Mouse (Mus musculus): Measurements from ENCODE around the gene Daglb. TPM values are rescaled to one million over a fixed set of nuclear protein-coding genes. Genes with fewer than 3 reads are reported as not detected.

The Daglb gene
- polyA plus RNA-seq, 1 experiment from 2014 or later, result 11.3 TPM

GRCm38 (mm10) chr5:143504453-143504852 lies 40.1 kb downstream of the Daglb start:
- Histone ChIP-seq H3K4me1 (peaks cover 22% of the 10 kb centered on the region), H3K9ac (no peak overlapping the region), H3K4me2 (replicated peaks) (no peak overlapping the region), H3K27ac (no peak overlapping the region), H3K27me3 (no peaks in the 10 kb centered on the region), H3K36me3 (peaks cover 58% of the 10 kb centered on the region), H3K9me3 (no peaks in the 10 kb centered on the region), H3K4me3 (no peak overlapping the region)
- ATAC-seq (ENCODE audit: insufficient number of reproducible peaks, insufficient read depth, low FRiP score, low TSS enrichment), result no peak
- WGBS, result 69% methylated on average over 3 of the region's 3 CpGs

- no peaks in the 10 kb centered on the region for H3K9me3 ChIP-seq
- H3K4me3 ChIP-seq, result no peak overlapping the region
- H3K36me3 ChIP-seq, result peaks cover 52% of the 10 kb centered on the region
- H3K4me2 ChIP-seq (replicated peaks), result no peak overlapping the region
- no peak for ATAC-seq (ENCODE audit: insufficient number of reproducible peaks, insufficient read depth, low FRiP score, low TSS enrichment)
- WGBS, result 88% methylated on average over 8 of the region's 8 CpGs
- no peaks in the 10 kb centered on the region for H3K27me3 ChIP-seq
- peaks cover 28% of the 10 kb centered on the region for H3K4me1 ChIP-seq
- no peak overlapping the region for H3K27ac ChIP-seq
- no peak overlapping the region for H3K9ac ChIP-seq
Observed at GRCm38 (mm10) chr5:143505056-143505455, 40.7 kb downstream of the Daglb start.

GRCm38 (mm10) chr5:143505545-143505944 lies 41.2 kb downstream of the Daglb start:
- 83% methylated on average over 7 of the region's 7 CpGs for WGBS
- Histone ChIP-seq H3K9ac (no peak overlapping the region), H3K4me2 (replicated peaks) (no peak overlapping the region), H3K4me1 (peaks cover 32% of the 10 kb centered on the region), H3K27me3 (no peaks in the 10 kb centered on the region), H3K27ac (no peak overlapping the region), H3K4me3 (no peak overlapping the region), H3K36me3 (peaks cover 56% of the 10 kb centered on the region), H3K9me3 (no peaks in the 10 kb centered on the region)
- no peak for ATAC-seq (ENCODE audit: insufficient number of reproducible peaks, insufficient read depth, low FRiP score, low TSS enrichment)

- H3K9me3 ChIP-seq, result no peaks in the 10 kb centered on the region
- H3K36me3 ChIP-seq, result peaks cover 61% of the 10 kb centered on the region
- H3K4me1 ChIP-seq, result peaks cover 35% of the 10 kb centered on the region
- H3K27me3 ChIP-seq, result no peaks in the 10 kb centered on the region
- H3K9ac ChIP-seq, result no peak overlapping the region
- H3K4me3 ChIP-seq, result no peak overlapping the region
- no peak for ATAC-seq (ENCODE audit: insufficient number of reproducible peaks, insufficient read depth, low FRiP score, low TSS enrichment)
- no peak overlapping the region for H3K4me2 ChIP-seq (replicated peaks)
- WGBS, result 71% methylated on average over 9 of the region's 9 CpGs
- H3K27ac ChIP-seq, result peak overlapping the region; percentile 25; the same call in 1 of the 2 replicates
Observed at GRCm38 (mm10) chr5:143509294-143509693, 44.9 kb downstream of the Daglb start.

GRCm38 (mm10) chr5:143509737-143510136 lies 45.4 kb downstream of the Daglb start:
- Histone ChIP-seq H3K4me3 (no peak overlapping the region), H3K9me3 (no peaks in the 10 kb centered on the region), H3K36me3 (peaks cover 61% of the 10 kb centered on the region), H3K27ac (no peak overlapping the region), H3K4me1 (peaks cover 35% of the 10 kb centered on the region), H3K27me3 (no peaks in the 10 kb centered on the region), H3K4me2 (replicated peaks) (no peak overlapping the region), H3K9ac (no peak overlapping the region)
- WGBS, result 73% methylated on average over 11 of the region's 11 CpGs
- ATAC-seq (ENCODE audit: insufficient number of reproducible peaks, insufficient read depth, low FRiP score, low TSS enrichment), result no peak

- WGBS, result 87% methylated on average over 4 of the region's 4 CpGs
- no peak for ATAC-seq (ENCODE audit: insufficient number of reproducible peaks, insufficient read depth, low FRiP score, low TSS enrichment)
- Histone ChIP-seq H3K4me2 (replicated peaks) (no peak overlapping the region), H3K9ac (no peak overlapping the region), H3K9me3 (no peaks in the 10 kb centered on the region), H3K27me3 (no peaks in the 10 kb centered on the region), H3K36me3 (peaks cover 64% of the 10 kb centered on the region), H3K27ac (no peak overlapping the region), H3K4me3 (no peak overlapping the region), H3K4me1 (peaks cover 35% of the 10 kb centered on the region)
Observed at GRCm38 (mm10) chr5:143511577-143511976, 47.2 kb downstream of the Daglb start.

GRCm38 (mm10) chr5:143512305-143512704 lies 47.9 kb downstream of the Daglb start:
- Histone ChIP-seq H3K4me2 (replicated peaks) (no peak overlapping the region), H3K9ac (no peak overlapping the region), H3K4me3 (no peak overlapping the region), H3K36me3 (peaks cover 65% of the 10 kb centered on the region), H3K27me3 (no peaks in the 10 kb centered on the region), H3K4me1 (peaks cover 36% of the 10 kb centered on the region), H3K27ac (no peak overlapping the region), H3K9me3 (no peaks in the 10 kb centered on the region)
- WGBS, result 93% methylated on average over 4 of the region's 4 CpGs
- no peak for ATAC-seq (ENCODE audit: insufficient number of reproducible peaks, insufficient read depth, low FRiP score, low TSS enrichment)

- Histone ChIP-seq H3K4me1 (peaks cover 15% of the 10 kb centered on the region), H3K36me3 (peaks cover 65% of the 10 kb centered on the region), H3K4me2 (replicated peaks) (no peak overlapping the region), H3K9me3 (no peaks in the 10 kb centered on the region), H3K4me3 (no peak overlapping the region), H3K27ac (no peak overlapping the region), H3K9ac (no peak overlapping the region), H3K27me3 (no peaks in the 10 kb centered on the region)
- ATAC-seq (ENCODE audit: insufficient number of reproducible peaks, insufficient read depth, low FRiP score, low TSS enrichment), result no peak
- 93% methylated on average over 5 of the region's 5 CpGs for WGBS
Observed at GRCm38 (mm10) chr5:143514878-143515277, 50.5 kb downstream of the Daglb start.

- Histone ChIP-seq H3K27me3 (no peaks in the 10 kb centered on the region), H3K27ac (no peak overlapping the region), H3K4me2 (replicated peaks) (no peak overlapping the region), H3K9ac (no peak overlapping the region), H3K4me3 (no peak overlapping the region), H3K4me1 (peaks cover 12% of the 10 kb centered on the region; the same call in 1 of the 2 replicates), H3K36me3 (peaks cover 47% of the 10 kb centered on the region), H3K9me3 (no peaks in the 10 kb centered on the region)
- WGBS, result 92% methylated on average over 11 of the region's 11 CpGs
- ATAC-seq (ENCODE audit: insufficient number of reproducible peaks, insufficient read depth, low FRiP score, low TSS enrichment), result no peak
Observed at GRCm38 (mm10) chr5:143517005-143517404, 52.6 kb downstream of the Daglb start.

- Histone ChIP-seq H3K4me3 (no peak overlapping the region), H3K9ac (no peak overlapping the region), H3K27me3 (no peaks in the 10 kb centered on the region), H3K36me3 (peaks cover 43% of the 10 kb centered on the region), H3K9me3 (no peaks in the 10 kb centered on the region), H3K27ac (no peak overlapping the region), H3K4me1 (peaks cover 12% of the 10 kb centered on the region; the same call in 1 of the 2 replicates), H3K4me2 (replicated peaks) (no peak overlapping the region)
- 69% methylated on average over 6 of the region's 6 CpGs for WGBS
- no peak for ATAC-seq (ENCODE audit: insufficient number of reproducible peaks, insufficient read depth, low FRiP score, low TSS enrichment)
Observed at GRCm38 (mm10) chr5:143517436-143517835, 53.1 kb downstream of the Daglb start.

GRCm38 (mm10) chr5:143518045-143518591 lies 53.7 kb downstream of the Daglb start:
- Histone ChIP-seq H3K9me3 (no peaks in the 10 kb centered on the region), H3K4me2 (replicated peaks) (no peak overlapping the region), H3K4me3 (no peak overlapping the region), H3K36me3 (peaks cover 38% of the 10 kb centered on the region), H3K9ac (no peak overlapping the region), H3K27ac (no peak overlapping the region), H3K27me3 (no peaks in the 10 kb centered on the region), H3K4me1 (peaks cover 12% of the 10 kb centered on the region; the same call in 1 of the 2 replicates)
- no peak for ATAC-seq (ENCODE audit: insufficient number of reproducible peaks, insufficient read depth, low FRiP score, low TSS enrichment)
- WGBS, result 86% methylated on average over 6 of the region's 6 CpGs

GRCm38 (mm10) chr5:143520415-143520814 lies 56.0 kb downstream of the Daglb start:
- peaks cover 25% of the 10 kb centered on the region for H3K36me3 ChIP-seq
- H3K4me1 ChIP-seq, result peaks cover 21% of the 10 kb centered on the region
- no peak for ATAC-seq (ENCODE audit: insufficient number of reproducible peaks, insufficient read depth, low FRiP score, low TSS enrichment)
- no peak overlapping the region for H3K4me3 ChIP-seq
- no peak overlapping the region for H3K9ac ChIP-seq
- no peaks in the 10 kb centered on the region for H3K27me3 ChIP-seq
- no peak overlapping the region for H3K4me2 ChIP-seq (replicated peaks)
- WGBS, result 79% methylated on average over 2 of the region's 2 CpGs
- no peaks in the 10 kb centered on the region for H3K9me3 ChIP-seq
- no peak overlapping the region for H3K27ac ChIP-seq
